Mouse (Mus musculus): Measurements from ENCODE around the gene Tmem121.

DNA sequence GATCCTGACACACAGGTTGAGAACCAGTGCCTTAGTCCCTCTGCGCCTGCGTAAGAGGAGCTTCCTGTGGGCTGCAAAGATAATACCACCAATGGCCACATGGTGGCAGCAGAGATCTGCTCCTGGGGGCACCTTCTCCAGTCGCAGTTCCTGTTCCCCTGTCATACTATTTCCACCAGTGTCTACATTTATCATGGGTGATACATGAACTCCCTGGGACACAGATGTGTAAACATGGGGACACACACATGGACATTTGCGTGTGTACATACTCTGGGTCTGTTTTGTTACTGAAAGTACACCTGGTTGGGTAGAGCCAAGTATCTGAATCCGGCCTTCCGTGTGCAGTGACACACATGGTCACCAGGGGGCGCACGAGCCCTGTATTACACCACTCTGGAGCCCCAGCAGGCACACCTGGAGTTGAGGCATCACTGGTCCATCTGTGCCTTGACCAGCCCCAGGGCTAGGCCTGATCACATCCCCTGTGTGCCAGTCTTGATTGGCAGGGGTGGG lies 36.4 kb downstream of the Tmem121 start:
- TF ChIP-seq ZC3H11A (IDR thresholded peaks at IDR 0.05; ENCODE audit: borderline replicate concordance, low read depth, low read length) (peak; percentile 27), CHD2 (IDR thresholded peaks at IDR 0.05; ENCODE audit: low read depth, low read length) (no peak), HCFC1 (IDR thresholded peaks at IDR 0.05; ENCODE audit: borderline replicate concordance, insufficient read depth, low read length) (no peak), ZNF384 (IDR thresholded peaks at IDR 0.05; ENCODE audit: low read depth, low read length) (no peak), MAFK (IDR thresholded peaks at IDR 0.05; ENCODE audit: insufficient read depth, low read depth, low read length) (no peak)
